Mouse (Mus musculus) embryonic facial prominence, embryonic 11.5 days (tissue): ENCODE data around the gene Il15. TPM values are rescaled to one million over a fixed set of nuclear protein-coding genes. Genes with fewer than 3 reads are reported as not detected.

ENCODE experiments used
- ATAC-seq: fragments of 200-750 bp; cut with Nextera tagmentation; replicated peaks from 2 replicates; pipeline ENCODE4 v1.8.0; 2017; ENCODE audit warnings: low read depth; ENCODE audit not compliant: insufficient number of reproducible peaks, low FRiP score, low TSS enrichment
- DNase-seq: peaks from one replicate; pipeline ENCODE4 v3.0.0-alpha.2; 2015; ENCODE audit warnings: low spot score
- H3K27ac ChIP-seq: fragments of 300-500 bp; sonication (generic); replicated peaks from 2 replicates; pipeline ENCODE4 v1.5.1; 2014; ENCODE audit warnings: mild to moderate bottlenecking, low read depth, low read length, control low read depth
- H3K27me3 ChIP-seq: fragments of 300-500 bp; sonication (generic); 2 replicates; pipeline ENCODE4 v1.6.1; 2014; ENCODE audit warnings: mild to moderate bottlenecking, low read length, moderate library complexity, mixed read lengths; ENCODE audit not compliant: control insufficient read depth, insufficient read depth
- H3K36me3 ChIP-seq: fragments of 300-500 bp; sonication (generic); replicated peaks from 2 replicates; pipeline ENCODE4 v1.6.1; 2014; ENCODE audit warnings: low read depth, mild to moderate bottlenecking, low read length, moderate library complexity, mixed read lengths; ENCODE audit not compliant: control insufficient read depth, insufficient read depth
- H3K4me1 ChIP-seq: fragments of 300-500 bp; sonication (generic); 2 replicates; pipeline ENCODE4 v1.6.1; 2014; ENCODE audit warnings: low read length, mixed read lengths; ENCODE audit not compliant: control insufficient read depth, insufficient read depth
- H3K4me2 ChIP-seq: fragments of 300-500 bp; sonication (generic); 2 replicates; pipeline ENCODE4 v1.6.1; 2014; ENCODE audit warnings: low read depth, mild to moderate bottlenecking, control low read depth, low read length, moderate library complexity
- H3K4me3 ChIP-seq: fragments of 300-500 bp; sonication (generic); 2 replicates; pipeline ENCODE4 v1.5.1; 2014; ENCODE audit warnings: low read depth, low read length, control low read depth
- H3K9ac ChIP-seq: fragments of 300-500 bp; sonication (generic); replicated peaks from 2 replicates; pipeline ENCODE4 v1.6.1; 2014; ENCODE audit warnings: mild to moderate bottlenecking, control low read depth, low read length
- H3K9me3 ChIP-seq: fragments of 300-500 bp; sonication (generic); replicated peaks from 2 replicates; pipeline ENCODE4 v1.6.1; 2016; ENCODE audit warnings: mild to moderate bottlenecking, low read length, inconsistent platforms, mixed read lengths; ENCODE audit not compliant: control insufficient read depth
- WGBS: fragments of 180-500 bp; shearing (Covaris S2); extraction: QIAGEN DNeasy Blood & Tissue Kit; methylation state at CpG from one replicate; pipeline ENCODE4 v1.1.7; 2014; 5-methylcytosine and 5-hydroxymethylcytosine counted together
- polyA plus RNA-seq: library from polyadenylated mRNA; unstranded; fragments of >200 nt; fragmentation: Nextera tagmentation; extraction: Ambion mirVana; gene quantifications from 2 replicates; pipeline ENCODE4 v1.2.1, GENCODE M21; 2014

Il15 gene
- polyA plus RNA-seq, 1 experiment from 2014 or later = 2.6 TPM

GRCm38 (mm10) chr8:82401490-82401889 is 1.5 kb downstream of the Il15 start:
- no peak for DNase-seq
- peaks cover 5% of the 10 kb centered on the region; the same call in 1 of the 2 replicates for H3K4me1 ChIP-seq
- no peak for ATAC-seq
- peak overlapping the region; percentile 35 for H3K4me3 ChIP-seq
- no peaks in the 10 kb centered on the region for H3K27me3 ChIP-seq
- peak overlapping the region; percentile 55; the same call in 1 of the 2 replicates for H3K4me2 ChIP-seq
- H3K27ac ChIP-seq = no peak overlapping the region
- WGBS = 24% methylated on average over 6 of the region's 6 CpGs
- H3K9ac ChIP-seq = 0 out of 2 replicates have a peak overlapping the region, but pooled peaks have one; percentile 9
- H3K36me3 ChIP-seq = no peaks in the 10 kb centered on the region
- no peaks in the 10 kb centered on the region for H3K9me3 ChIP-seq

GRCm38 (mm10) chr8:82401059-82401458 is 2.0 kb downstream of the Il15 start:
- no peaks in the 10 kb centered on the region for H3K27me3 ChIP-seq
- no peak overlapping the region for H3K9ac ChIP-seq
- H3K9me3 ChIP-seq = no peaks in the 10 kb centered on the region
- H3K4me2 ChIP-seq = no peak overlapping the region
- no peak overlapping the region for H3K27ac ChIP-seq
- WGBS = 42% methylated on average over 2 of the region's 2 CpGs
- DNase-seq (no peak), ATAC-seq (no peak)
- peaks cover 5% of the 10 kb centered on the region; the same call in 1 of the 2 replicates for H3K4me1 ChIP-seq
- no peak overlapping the region for H3K4me3 ChIP-seq
- no peaks in the 10 kb centered on the region for H3K36me3 ChIP-seq

DNA sequence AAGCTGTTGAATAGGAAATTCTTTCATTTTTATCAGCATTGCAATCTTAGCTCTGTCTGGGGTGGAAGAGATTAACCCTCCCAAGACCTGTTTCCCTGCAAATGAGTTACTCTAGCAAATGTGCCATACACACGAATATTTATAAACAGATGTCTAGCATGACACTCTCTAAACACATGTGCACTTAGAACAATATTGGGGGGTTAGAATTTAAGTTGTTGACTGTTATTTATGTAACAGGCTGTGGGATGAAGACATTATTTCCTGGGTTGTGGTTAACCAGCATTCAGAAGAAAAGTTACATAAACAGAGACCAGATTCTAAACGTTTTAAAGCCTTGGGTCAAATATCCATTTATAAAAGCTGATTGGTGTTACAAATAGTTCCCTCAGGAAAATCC is 2.6 kb downstream of the Il15 start:
- H3K4me1 ChIP-seq = peaks cover 5% of the 10 kb centered on the region; the same call in 1 of the 2 replicates
- no peak overlapping the region for H3K4me3 ChIP-seq
- ATAC-seq = no peak
- H3K27me3 ChIP-seq = no peaks in the 10 kb centered on the region
- no peak overlapping the region for H3K27ac ChIP-seq
- H3K9ac ChIP-seq = no peak overlapping the region
- H3K36me3 ChIP-seq = no peaks in the 10 kb centered on the region
- H3K4me2 ChIP-seq = no peak overlapping the region
- no peak for DNase-seq
- H3K9me3 ChIP-seq = no peaks in the 10 kb centered on the region
- 31% methylated on average over 2 of the region's 2 CpGs for WGBS

- 88% methylated on average over 2 of the region's 2 CpGs for WGBS
Measured at GRCm38 (mm10) chr8:82398546-82398945, 4.5 kb downstream of the Il15 start.

DNA sequence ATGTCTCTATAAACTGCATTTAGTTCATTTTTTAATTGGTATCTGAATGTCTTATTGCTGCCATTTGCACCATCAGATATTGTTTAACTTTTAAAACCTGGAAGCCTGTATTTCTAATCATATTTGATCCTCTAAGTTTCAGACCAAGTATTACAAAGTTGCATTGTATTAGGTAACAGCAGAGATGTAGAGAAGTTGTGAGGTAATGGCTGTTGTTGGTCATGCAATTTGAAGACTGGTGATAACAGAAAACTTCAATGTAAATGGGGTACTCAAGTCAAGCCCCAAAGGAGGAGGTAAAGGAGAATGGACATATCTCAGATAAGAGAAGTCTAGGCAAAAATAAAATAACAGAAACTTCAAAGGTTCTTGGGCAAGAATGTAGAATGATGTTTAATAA is 11.8 kb downstream of the Il15 start:
- H3K36me3 ChIP-seq = no peaks in the 10 kb centered on the region
- no peak overlapping the region for H3K27ac ChIP-seq
- H3K9ac ChIP-seq = no peak overlapping the region
- no peak overlapping the region for H3K4me3 ChIP-seq
- H3K9me3 ChIP-seq = no peaks in the 10 kb centered on the region
- H3K4me2 ChIP-seq = no peak overlapping the region
- ATAC-seq (no peak), DNase-seq (no peak)
- no peaks in the 10 kb centered on the region for H3K4me1 ChIP-seq
- no peaks in the 10 kb centered on the region for H3K27me3 ChIP-seq

More at GRCm38 (mm10) chr8:82398546-82398945, 4.5 kb downstream of the Il15 start:
- no peak overlapping the region for H3K4me2 ChIP-seq
- no peak overlapping the region for H3K27ac ChIP-seq
- no peaks in the 10 kb centered on the region for H3K9me3 ChIP-seq
- H3K4me3 ChIP-seq = no peak overlapping the region
- H3K4me1 ChIP-seq = peaks cover 5% of the 10 kb centered on the region; the same call in 1 of the 2 replicates
- no peaks in the 10 kb centered on the region for H3K27me3 ChIP-seq
- no peak overlapping the region for H3K9ac ChIP-seq
- ATAC-seq = no peak
- no peak for DNase-seq
- no peaks in the 10 kb centered on the region for H3K36me3 ChIP-seq

DNA sequence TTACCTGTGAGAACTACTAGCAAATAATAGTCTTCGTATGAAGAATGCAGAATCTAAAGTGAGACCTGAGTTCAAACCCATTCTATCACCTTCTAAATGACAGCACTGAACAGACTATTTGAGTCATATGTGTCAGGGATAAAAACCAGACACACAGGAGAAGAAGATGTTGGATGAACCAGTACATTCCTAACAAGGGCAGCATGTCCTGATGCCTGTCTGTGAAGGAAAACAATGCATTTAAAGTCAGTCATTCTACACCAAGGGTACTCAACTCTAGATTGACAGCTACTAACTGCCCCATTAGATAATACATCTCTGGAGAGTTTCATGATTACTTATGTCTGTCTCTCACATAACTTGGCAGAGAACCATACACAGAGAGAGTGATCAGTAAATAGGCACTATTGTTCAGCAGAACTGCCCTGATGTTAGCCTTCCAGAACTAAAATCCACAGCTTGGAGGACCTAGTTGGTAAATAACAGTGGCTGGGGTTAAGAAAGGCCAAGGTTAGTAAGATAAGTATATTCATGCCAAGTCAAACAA is 14.6 kb downstream of the Il15 start:
- no peak overlapping the region for H3K4me2 ChIP-seq
- DNase-seq (no peak), ATAC-seq (no peak)
- no peaks in the 10 kb centered on the region for H3K27me3 ChIP-seq
- H3K27ac ChIP-seq = no peak overlapping the region
- no peaks in the 10 kb centered on the region for H3K9me3 ChIP-seq
- 80% methylated on average over 1 of the region's 1 CpGs for WGBS
- H3K4me1 ChIP-seq = no peaks in the 10 kb centered on the region
- H3K4me3 ChIP-seq = no peak overlapping the region
- no peaks in the 10 kb centered on the region for H3K36me3 ChIP-seq
- no peak overlapping the region for H3K9ac ChIP-seq

- H3K4me3 ChIP-seq = no peak overlapping the region
- H3K27ac ChIP-seq = no peak overlapping the region
- WGBS = 79% methylated on average over 1 of the region's 1 CpGs
- DNase-seq (no peak), ATAC-seq (no peak)
- H3K9me3 ChIP-seq = no peaks in the 10 kb centered on the region
- no peaks in the 10 kb centered on the region for H3K4me1 ChIP-seq
- H3K9ac ChIP-seq = no peak overlapping the region
- H3K36me3 ChIP-seq = no peaks in the 10 kb centered on the region
- H3K27me3 ChIP-seq = no peaks in the 10 kb centered on the region
- H3K4me2 ChIP-seq = no peak overlapping the region
Measured at GRCm38 (mm10) chr8:82387614-82388013, 15.4 kb downstream of the Il15 start.

GRCm38 (mm10) chr8:82385867-82386266 is 17.2 kb downstream of the Il15 start:
- Histone ChIP-seq H3K9me3 (no peaks in the 10 kb centered on the region), H3K4me3 (no peak overlapping the region), H3K27me3 (no peaks in the 10 kb centered on the region), H3K9ac (no peak overlapping the region), H3K27ac (no peak overlapping the region), H3K36me3 (no peaks in the 10 kb centered on the region), H3K4me1 (no peaks in the 10 kb centered on the region), H3K4me2 (no peak overlapping the region)
- no peak for ATAC-seq
- no peak for DNase-seq
